Comparison of ENCODE assay signal across 9 mouse cellular contexts in the genomic region with DNA sequence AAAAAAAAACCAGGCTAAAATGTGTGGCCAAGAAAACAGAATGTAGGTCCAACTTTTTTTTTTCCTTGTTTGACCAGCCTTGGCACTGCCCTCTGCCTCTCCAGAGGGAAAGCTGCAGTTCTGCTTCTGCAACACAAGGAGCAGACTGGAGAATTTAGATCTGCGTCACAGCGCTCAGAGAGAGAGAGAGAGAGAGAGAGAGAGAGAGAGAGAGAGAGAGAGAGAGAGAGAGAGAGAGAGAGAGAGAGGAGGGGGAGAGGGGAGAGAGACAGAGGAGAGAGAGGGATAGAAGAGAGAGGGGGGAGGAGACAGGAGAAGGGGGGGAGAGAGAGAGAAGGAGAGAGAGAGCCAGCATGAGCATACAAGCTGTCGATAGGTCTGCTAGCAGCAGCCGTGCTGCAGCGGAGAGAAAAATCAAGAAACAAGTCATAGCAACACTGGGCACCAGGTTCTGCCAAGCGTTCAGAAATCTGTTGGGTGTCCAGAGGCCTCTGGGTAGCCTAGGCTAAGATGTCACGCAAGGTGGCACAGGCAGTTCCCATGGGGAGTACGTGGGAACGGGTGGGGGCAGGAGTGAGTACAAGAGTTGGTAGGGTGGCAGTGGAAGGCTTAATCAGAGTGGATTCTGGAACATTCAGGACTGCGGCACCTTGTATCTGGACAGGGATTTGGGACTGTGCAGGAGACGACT.
DNase-seq lines count a peak whose midpoint lies in the region; ATAC-seq lines count a peak whose summit lies in the region.
"Had no signal": no experiment of that assay in that cellular context is flagged by ENCODE, and none has a peak within 500 bp of the region (broad histone marks: within the 10 kb centered on the region; RNA-seq: fewer than 3 reads in every experiment).

No protein-coding gene starts in this region.

- WGBS in midbrain, embryonic 11.5 days = 73% methylated on average over 11 of the region's 11 CpGs
- 74% methylated on average over 11 of the region's 11 CpGs for WGBS in midbrain, embryonic 10.5 days
- 65% methylated on average over 11 of the region's 11 CpGs for WGBS in embryonic facial prominence, embryonic 12.5 days
- 48% methylated on average over 11 of the region's 11 CpGs for WGBS in heart, embryonic 16.5 days

- H3K4me3 ChIP-seq in midbrain, embryonic 11.5 days (ENCODE audit: low read depth, low read length) = no peak overlapping the region
- no peak overlapping the region for H3K4me3 ChIP-seq in midbrain, embryonic 10.5 days
- H3K4me3 ChIP-seq in embryonic facial prominence, embryonic 12.5 days = no peak overlapping the region
- H3K4me3 ChIP-seq in heart, embryonic 16.5 days (ENCODE audit: low read length) = peak overlapping the region; percentile 44

- no peak overlapping the region for H3K4me2 ChIP-seq in midbrain, embryonic 11.5 days
- no peak overlapping the region for H3K4me2 ChIP-seq in embryonic facial prominence, embryonic 12.5 days (replicated peaks)
- H3K4me2 ChIP-seq in heart, embryonic 16.5 days (ENCODE audit: low read depth, low read length) = peak overlapping the region; percentile 68

- ATAC-seq in midbrain, embryonic 11.5 days (ENCODE audit: low FRiP score) = peak; percentile 66; the same call in 1 of the 2 replicates
- peak; percentile 57; the same call in 1 of the 2 replicates for ATAC-seq in embryonic facial prominence, embryonic 12.5 days (ENCODE audit: insufficient number of reproducible peaks, insufficient read depth, low FRiP score, low TSS enrichment)
- peak; percentile 77 for ATAC-seq in heart, embryonic 16.5 days (replicated peaks; ENCODE audit: extremely low read depth, insufficient read depth, low FRiP score)

- H3K9me3 ChIP-seq in midbrain, embryonic 11.5 days (ENCODE audit: control insufficient read depth, low read length) = no peaks in the 10 kb centered on the region
- no peaks in the 10 kb centered on the region for H3K9me3 ChIP-seq in midbrain, embryonic 10.5 days (replicated peaks)
- H3K9me3 ChIP-seq in embryonic facial prominence, embryonic 12.5 days = no peaks in the 10 kb centered on the region
- no peaks in the 10 kb centered on the region for H3K9me3 ChIP-seq in heart, embryonic 16.5 days (replicated peaks; ENCODE audit: control insufficient read depth, low read length)
- H3K9me3 ChIP-seq: G1E had no signal

- no peak overlapping the region for H3K9ac ChIP-seq in midbrain, embryonic 11.5 days (ENCODE audit: low read length)
- H3K9ac ChIP-seq in embryonic facial prominence, embryonic 12.5 days = no peak overlapping the region
- H3K9ac ChIP-seq in heart, embryonic 16.5 days (ENCODE audit: low read length) = peak overlapping the region; percentile 61; the same call in 1 of the 2 replicates

- no peaks in the 10 kb centered on the region for H3K27me3 ChIP-seq in midbrain, embryonic 11.5 days (ENCODE audit: control insufficient read depth, insufficient read depth, low read length)
- no peaks in the 10 kb centered on the region for H3K27me3 ChIP-seq in midbrain, embryonic 10.5 days (ENCODE audit: low read depth, poor library complexity, severe bottlenecking)
- no peaks in the 10 kb centered on the region for H3K27me3 ChIP-seq in embryonic facial prominence, embryonic 12.5 days
- H3K27me3 ChIP-seq in heart, embryonic 16.5 days (ENCODE audit: control insufficient read depth, insufficient read depth, low read length) = no peaks in the 10 kb centered on the region

- H3K4me1 ChIP-seq in midbrain, embryonic 11.5 days (ENCODE audit: control insufficient read depth, insufficient read depth, low read length) = no peaks in the 10 kb centered on the region
- peaks cover 3% of the 10 kb centered on the region; the same call in 1 of the 2 replicates for H3K4me1 ChIP-seq in midbrain, embryonic 10.5 days
- H3K4me1 ChIP-seq in embryonic facial prominence, embryonic 12.5 days = no peaks in the 10 kb centered on the region
- H3K4me1 ChIP-seq in heart, embryonic 16.5 days (ENCODE audit: control insufficient read depth, insufficient read depth, low read length) = no peaks in the 10 kb centered on the region

- H3K27ac ChIP-seq in midbrain, embryonic 11.5 days (ENCODE audit: low read depth, low read length) = no peak overlapping the region
- no peak overlapping the region for H3K27ac ChIP-seq in midbrain, embryonic 10.5 days (replicated peaks)
- H3K27ac ChIP-seq in embryonic facial prominence, embryonic 12.5 days = no peak overlapping the region
- no peak overlapping the region for H3K27ac ChIP-seq in heart, embryonic 16.5 days (ENCODE audit: low read length)

- peak; percentile 84 for DNase-seq in midbrain, embryonic 11.5 days (ENCODE audit: low spot score, missing footprints)
- no peak for DNase-seq in midbrain, embryonic 10.5 days (ENCODE audit: low spot score)
- DNase-seq in kidney, postnatal 36 days = peak; percentile 79 to 85
- DNase-seq in lung, postnatal 25 days (ENCODE audit: low spot score) = peak; percentile 84
- DNase-seq in skeletal muscle tissue, adult 2 months (ENCODE audit: low read depth, low spot score) = peak; percentile 88
- no peak for DNase-seq in spleen, postnatal 14 days (ENCODE audit: low spot score in 2 of 2)

- H3K36me3 ChIP-seq in midbrain, embryonic 11.5 days (ENCODE audit: control insufficient read depth, insufficient read depth, low read length) = no peaks in the 10 kb centered on the region
- no peaks in the 10 kb centered on the region for H3K36me3 ChIP-seq in midbrain, embryonic 10.5 days
- no peaks in the 10 kb centered on the region for H3K36me3 ChIP-seq in embryonic facial prominence, embryonic 12.5 days
- no peaks in the 10 kb centered on the region for H3K36me3 ChIP-seq in heart, embryonic 16.5 days (ENCODE audit: control insufficient read depth, insufficient read depth)

Comparison
In these comparisons a context has a peak if more than half of its experiments do, and no peak if none do; other contexts are left out.
1. DNase-seq: peak in midbrain, embryonic 11.5 days (single experiment), kidney, postnatal 36 days (2 of 2), lung, postnatal 25 days (single experiment) and skeletal muscle tissue, adult 2 months (single experiment); none in midbrain, embryonic 10.5 days (single experiment) and spleen, postnatal 14 days (0 of 2).
2. Peak in every context shown above with its lines, with median percentiles within 50 percentile points of each other: ATAC-seq.